Mouse (Mus musculus): ENCODE measurements around the gene Dvl1.

DNA sequence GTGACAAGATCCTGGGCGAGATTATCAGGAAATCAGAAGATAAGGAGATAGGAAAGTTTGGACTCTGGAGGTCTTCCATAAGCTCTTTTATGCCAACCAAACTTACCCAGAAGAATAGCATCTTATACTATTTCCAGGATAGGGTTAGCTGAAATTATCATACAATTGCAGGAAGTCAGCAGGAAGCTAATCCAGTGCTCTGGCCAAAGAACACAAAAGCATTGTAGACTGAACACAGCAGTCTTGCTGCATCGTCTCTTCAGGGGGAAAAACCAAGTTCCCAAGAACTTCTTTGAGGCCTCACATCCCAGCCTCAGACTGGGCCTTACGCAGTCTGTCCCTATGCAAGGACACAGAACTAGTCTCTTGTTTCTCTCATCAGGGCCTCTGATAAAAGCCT, 36.4 kb downstream of the Dvl1 start:
- TF ChIP-seq CTCF (conservative IDR thresholded peaks at IDR 0.05; ENCODE audit: insufficient read depth, insufficient read length, low read depth, low read length) (no peak), POLR2A (IDR thresholded peaks at IDR 0.05; ENCODE audit: low read depth, low read length) (no peak)

Data from kidney, adult 2 months (tissue).